Mouse (Mus musculus) kidney, adult 2 months (tissue): ENCODE data around the gene Them4. TPM values are rescaled to one million over a fixed set of nuclear protein-coding genes. Genes with fewer than 3 reads are reported as not detected.

Experiments used
- DNase-seq: peaks from one replicate; pipeline ENCODE4 v3.0.0; 2021
- H3K27ac ChIP-seq: fragments of 200-500 bp; 2 replicates; pipeline ENCODE4 v1.5.1; 2012; ENCODE audit warnings: low read depth, low read length, control low read depth, inconsistent platforms; ENCODE audit not compliant: insufficient read depth
- H3K27me3 ChIP-seq: fragments of 200-500 bp; replicated peaks from 2 replicates; pipeline ENCODE4 v1.6.1; 2012; ENCODE audit warnings: mild to moderate bottlenecking, moderate library complexity, low read length, inconsistent platforms; ENCODE audit not compliant: control insufficient read depth, insufficient read depth
- H3K36me3 ChIP-seq: fragments of 200-500 bp; 2 replicates; pipeline ENCODE4 v1.6.1; 2012; ENCODE audit warnings: mild to moderate bottlenecking, moderate library complexity, low read length, inconsistent platforms; ENCODE audit not compliant: control insufficient read depth, insufficient read depth
- H3K4me1 ChIP-seq: fragments of 200-500 bp; 2 replicates; pipeline ENCODE4 v1.6.1; 2011; ENCODE audit warnings: low read length; ENCODE audit not compliant: control insufficient read depth, insufficient read depth
- H3K4me3 ChIP-seq: fragments of 200-500 bp; 2 replicates; pipeline ENCODE4 v1.5.1; 2011; ENCODE audit warnings: mild to moderate bottlenecking, low read depth, low read length, control low read depth; ENCODE audit not compliant: insufficient read depth
- CTCF ChIP-seq: fragments of 200-500 bp; conservative IDR thresholded peaks from 2 replicates; pipeline ENCODE4 v1.5.1; 2011; ENCODE audit warnings: low read depth, mild to moderate bottlenecking, control low read depth, low read length, moderate library complexity, mixed read lengths; ENCODE audit not compliant: insufficient read depth, insufficient read length
- POLR2A ChIP-seq: fragments of 200-500 bp; IDR thresholded peaks from one replicate; pipeline ENCODE4 v1.6.1; 2011; ENCODE audit warnings: low read depth, low read length, control low read depth
- WGBS: fragments of 180-500 bp; shearing (Covaris S2); methylation state at CpG from one replicate; pipeline ENCODE4 v1.1.7; 2018; 5-methylcytosine and 5-hydroxymethylcytosine counted together
- polyA plus RNA-seq: library from polyadenylated mRNA; depleted of rRNA; stranded (reverse); fragments of >200 nt; gene quantifications from 2 replicates; pipeline ENCODE4 v1.2.3, GENCODE M21; 2012

Them4 gene
- polyA plus RNA-seq, 1 experiment = 7.6 TPM

GRCm38 (mm10) chr3:94366761-94367160 is 56.9 kb downstream of the Them4 start:
- no peak overlapping the region for H3K4me3 ChIP-seq
- H3K27me3 ChIP-seq = no peaks in the 10 kb centered on the region
- no peak for TF ChIP-seq POLR2A
- TF ChIP-seq CTCF = peak; percentile 97
- DNase-seq = peak; percentile 89
- no peaks in the 10 kb centered on the region for H3K36me3 ChIP-seq
- H3K27ac ChIP-seq = no peak overlapping the region
- WGBS = 16% methylated on average over 3 of the region's 3 CpGs
- no peaks in the 10 kb centered on the region; the same call in 1 of the 2 replicates for H3K4me1 ChIP-seq

GRCm38 (mm10) chr3:94367511-94367910 is 57.6 kb downstream of the Them4 start:
- Histone ChIP-seq H3K4me1 (peaks cover 4% of the 10 kb centered on the region; the same call in 1 of the 2 replicates), H3K27ac (no peak overlapping the region), H3K27me3 (no peaks in the 10 kb centered on the region), H3K36me3 (no peaks in the 10 kb centered on the region), H3K4me3 (no peak overlapping the region)
- peak; percentile 59 for DNase-seq
- no peak for TF ChIP-seq POLR2A
- no peak for TF ChIP-seq CTCF
- 60% methylated on average over 6 of the region's 6 CpGs for WGBS

GRCm38 (mm10) chr3:94368631-94369030 is 58.7 kb downstream of the Them4 start:
- Histone ChIP-seq H3K4me3 (no peak overlapping the region), H3K27me3 (no peaks in the 10 kb centered on the region), H3K36me3 (no peaks in the 10 kb centered on the region), H3K4me1 (peaks cover 4% of the 10 kb centered on the region; the same call in 1 of the 2 replicates), H3K27ac (no peak overlapping the region)
- TF ChIP-seq POLR2A = no peak
- TF ChIP-seq CTCF = no peak
- WGBS = 71% methylated on average over 6 of the region's 6 CpGs
- DNase-seq = no peak

GRCm38 (mm10) chr3:94369709-94370108 is 59.8 kb downstream of the Them4 start:
- Histone ChIP-seq H3K4me1 (peaks cover 11% of the 10 kb centered on the region), H3K27ac (no peak overlapping the region)
- WGBS = 55% methylated on average over 2 of the region's 2 CpGs

GRCm38 (mm10) chr3:94371637-94372036 is 61.7 kb downstream of the Them4 start:
- DNase-seq = peak; percentile 98
- peaks cover 13% of the 10 kb centered on the region for H3K4me1 ChIP-seq
- peak overlapping the region; percentile 68 for H3K27ac ChIP-seq
- no peak overlapping the region for H3K4me3 ChIP-seq
- WGBS = 3% methylated on average over 11 of the region's 11 CpGs
- no peaks in the 10 kb centered on the region for H3K36me3 ChIP-seq
- TF ChIP-seq POLR2A (no peak), CTCF (no peak)
- H3K27me3 ChIP-seq = no peaks in the 10 kb centered on the region

More at GRCm38 (mm10) chr3:94369709-94370108, 59.8 kb downstream of the Them4 start:
- H3K36me3 ChIP-seq = no peaks in the 10 kb centered on the region
- no peaks in the 10 kb centered on the region for H3K27me3 ChIP-seq
- TF ChIP-seq POLR2A (no peak), CTCF (no peak)
- no peak overlapping the region for H3K4me3 ChIP-seq
- no peak for DNase-seq

GRCm38 (mm10) chr3:94372038-94372437 is 62.1 kb downstream of the Them4 start:
- no peak for DNase-seq
- peaks cover 13% of the 10 kb centered on the region for H3K4me1 ChIP-seq
- H3K27ac ChIP-seq = peak overlapping the region; percentile 89
- 0% methylated on average over 3 of the region's 3 CpGs for WGBS
- no peaks in the 10 kb centered on the region for H3K36me3 ChIP-seq
- H3K4me3 ChIP-seq = no peak overlapping the region
- no peaks in the 10 kb centered on the region for H3K27me3 ChIP-seq
- TF ChIP-seq POLR2A (no peak), CTCF (no peak)

GRCm38 (mm10) chr3:94372641-94373040 is 62.8 kb downstream of the Them4 start, which contains the start of gene Rorc:
TSS of gene Rorc (plus strand) at chr3:94372794.
- TF ChIP-seq CTCF (no peak), POLR2A (no peak)
- 16% methylated on average over 5 of the region's 5 CpGs for WGBS
- Histone ChIP-seq H3K36me3 (no peaks in the 10 kb centered on the region), H3K27ac (peak within 1 kb of the TSS; percentile 89), H3K4me3 (peak within 1 kb of the TSS; percentile 65), H3K4me1 (peaks cover 13% of the 10 kb centered on the region), H3K27me3 (no peaks in the 10 kb centered on the region)
- DNase-seq = peak; percentile 91
